Mouse (Mus musculus) heart, postnatal 0 days (tissue): ENCODE measurements around the gene Immp2l.

Experiments
- CTCF ChIP-seq: IDR thresholded peaks from 2 replicates; pipeline ENCODE4 v1.5.1; 2016; ENCODE audit warnings: antibody characterized with exemption, control low read depth, low read depth
- EP300 ChIP-seq: IDR thresholded peaks from 2 replicates; pipeline ENCODE4 v1.6.1; 2016; ENCODE audit warnings: antibody characterized with exemption, low read depth

DNA sequence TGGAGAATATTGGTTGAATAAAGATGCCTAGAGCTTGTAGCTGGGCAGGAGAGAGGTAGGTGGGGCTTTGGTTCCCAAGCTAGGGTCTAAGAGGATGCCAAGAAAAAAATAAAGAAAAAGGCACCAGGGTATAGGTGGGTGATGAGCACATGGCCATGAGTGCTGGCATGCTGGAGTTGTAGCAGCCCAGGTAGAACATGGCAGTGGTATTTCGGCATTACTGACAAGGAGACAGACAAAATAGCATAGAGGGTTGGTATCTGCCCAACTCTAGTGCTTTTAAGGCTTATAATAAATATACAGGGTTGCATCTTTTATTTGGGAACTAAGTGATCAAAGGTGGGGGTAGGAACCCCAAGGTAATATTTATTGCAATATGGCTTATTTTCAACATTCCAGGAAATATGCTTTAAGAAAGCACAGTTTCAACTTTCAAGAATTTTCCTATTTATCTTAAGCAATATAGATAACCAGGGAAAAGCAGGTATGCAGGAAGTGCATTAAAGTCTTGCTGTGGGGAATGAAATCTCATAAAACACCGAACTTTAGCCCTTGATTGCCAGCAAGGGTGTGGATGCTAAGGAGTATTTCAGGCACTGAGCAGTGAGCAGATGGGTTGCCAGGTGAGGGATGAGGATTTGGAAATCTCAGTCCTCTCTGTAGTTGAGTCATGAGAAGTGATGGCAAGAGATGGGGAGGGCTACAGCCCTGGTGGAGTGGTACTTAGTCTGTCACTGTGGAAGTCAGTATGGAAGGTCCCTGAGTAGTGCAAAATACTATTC, 45.0 kb upstream of the Immp2l start:
- TF ChIP-seq CTCF: no peak
- no peak for TF ChIP-seq EP300
